In genomic region chr7:28294481-28294880, GRCm38 (mm10) we compare ENCODE assay signal across 8 mouse cellular contexts. TPM values are rescaled to one million over a fixed set of nuclear protein-coding genes. Genes with fewer than 3 reads are reported as not detected.
DNase-seq lines count a peak whose midpoint lies in the region; ATAC-seq and TF ChIP-seq lines count a peak whose summit lies in the region.

No protein-coding gene starts in this region.

- CTCF ChIA-PET in Patski (lab: Charles Lee): no interaction called here

- no peaks in the 10 kb centered on the region for H3K79me2 ChIP-seq in CH12.LX (replicated peaks; ENCODE audit: control insufficient read depth, extremely low read depth, insufficient read depth, poor library complexity, severe bottlenecking)

- TF ChIP-seq EP300 in CH12.LX (IDR thresholded peaks at IDR 0.05; ENCODE audit: low read length): no peak
- TF ChIP-seq EP300 in lung, postnatal 0 days (IDR thresholded peaks at IDR 0.05): no peak

- in situ Hi-C loops in CH12.LX (cut with MboI; ENCODE audit: low pct_ligation_motif_present, low pct_unique_long_range_greater_than_20kb, low sequenced_read_pairs) (no loop called here), Patski (cut with MboI; ENCODE audit: low pct_unique_long_range_greater_than_20kb) (no loop called here)

- no peaks in the 10 kb centered on the region for H3K9me3 ChIP-seq in CH12.LX (replicated peaks; ENCODE audit: low read length)
- no peaks in the 10 kb centered on the region for H3K9me3 ChIP-seq in embryonic facial prominence, embryonic 13.5 days
- no peaks in the 10 kb centered on the region for H3K9me3 ChIP-seq in lung, postnatal 0 days (ENCODE audit: low read length)

- H3K4me3 ChIP-seq in CH12.LX (replicated peaks in 1 of 3; ENCODE audit: low read depth in 2 of 3, low read length in 2 of 3, poor library complexity in 1 of 3): peak overlapping the region in 1 of 3 experiments; percentile 48
- H3K4me3 ChIP-seq in embryonic facial prominence, embryonic 13.5 days: peak overlapping the region; percentile 55
- H3K4me3 ChIP-seq in layer of hippocampus, adult 2 months: peak overlapping the region; percentile 55
- peak overlapping the region; percentile 38 for H3K4me3 ChIP-seq in lung, postnatal 0 days (ENCODE audit: low read depth, low read length)

- no peak for TF ChIP-seq RAD21 in CH12.LX (IDR thresholded peaks at IDR 0.05; ENCODE audit: low read depth, low read length)

- WGBS in embryonic facial prominence, embryonic 13.5 days: under 1% methylated on average over 63 of the region's 63 CpGs
- 8% methylated on average over 56 of the region's 63 CpGs for WGBS in lung, postnatal 0 days

- no peak overlapping the region for H3K27ac ChIP-seq in CH12.LX (ENCODE audit: insufficient read depth, low read depth)
- H3K27ac ChIP-seq in embryonic facial prominence, embryonic 13.5 days: no peak overlapping the region
- peak overlapping the region; percentile 39; the same call in 1 of the 2 replicates for H3K27ac ChIP-seq in layer of hippocampus, adult 2 months
- no peak overlapping the region for H3K27ac ChIP-seq in lung, postnatal 0 days (ENCODE audit: low read length)

- no peaks in the 10 kb centered on the region for H3K36me3 ChIP-seq in CH12.LX (replicated peaks in 1 of 2; ENCODE audit: control insufficient read depth in 1 of 2, insufficient read depth in 1 of 2, low read length in 1 of 2)
- H3K36me3 ChIP-seq in embryonic facial prominence, embryonic 13.5 days: no peaks in the 10 kb centered on the region
- H3K36me3 ChIP-seq in lung, postnatal 0 days (ENCODE audit: insufficient read depth, low read length): no peaks in the 10 kb centered on the region

- POLR2A ChIA-PET in Patski (lab: Charles Lee): no interaction called here

- TF ChIP-seq POLR2A in CH12.LX (IDR thresholded peaks at IDR 0.05; ENCODE audit: low read depth, low read length): no peak

- dilution Hi-C loops in CH12.LX (cut with MboI; ENCODE audit: extremely low pct_ligation_motif_present, extremely low pct_unique_long_range_greater_than_20kb, low sequenced_read_pairs): no loop called here

- peak; percentile 53 for ATAC-seq in Patski
- ATAC-seq in embryonic facial prominence, embryonic 13.5 days (ENCODE audit: insufficient number of reproducible peaks, insufficient read depth, low FRiP score, low TSS enrichment, low read depth): no peak
- ATAC-seq in lung, postnatal 0 days: peak; percentile 63

- H3K27me3 ChIP-seq in CH12.LX (replicated peaks): no peaks in the 10 kb centered on the region
- peaks cover 17% of the 10 kb centered on the region for H3K27me3 ChIP-seq in Patski
- peaks cover 100% of the 10 kb centered on the region for H3K27me3 ChIP-seq in embryonic facial prominence, embryonic 13.5 days
- peaks cover 47% of the 10 kb centered on the region for H3K27me3 ChIP-seq in lung, postnatal 0 days (replicated peaks; ENCODE audit: insufficient read depth, low read length)

- H3K4me1 ChIP-seq in CH12.LX (ENCODE audit: control insufficient read depth in 1 of 2, insufficient read depth in 2 of 2): peaks cover 3 to 4% of the 10 kb centered on the region in 2 experiments; a peak in 2 of 4 replicates
- peaks cover 25% of the 10 kb centered on the region for H3K4me1 ChIP-seq in embryonic facial prominence, embryonic 13.5 days
- H3K4me1 ChIP-seq in lung, postnatal 0 days (ENCODE audit: insufficient read depth, low read depth, low read length): no peaks in the 10 kb centered on the region; the same call in 1 of the 2 replicates

- no peak overlapping the region for H3K4me2 ChIP-seq in CH12.LX (ENCODE audit: insufficient read depth, low read depth, poor library complexity, severe bottlenecking)
- H3K4me2 ChIP-seq in embryonic facial prominence, embryonic 13.5 days: peak overlapping the region; percentile 87
- peak overlapping the region; percentile 57 for H3K4me2 ChIP-seq in lung, postnatal 0 days (replicated peaks; ENCODE audit: low read depth, low read length)

- H3K9ac ChIP-seq in CH12.LX (ENCODE audit: insufficient read depth, low read depth): no peak overlapping the region
- H3K9ac ChIP-seq in embryonic facial prominence, embryonic 13.5 days: peak overlapping the region; percentile 74
- no peak overlapping the region for H3K9ac ChIP-seq in lung, postnatal 0 days (replicated peaks; ENCODE audit: low read depth)

- no peak for TF ChIP-seq CTCF in CH12.LX (conservative IDR thresholded peaks at IDR 0.05 in 1 of 2, IDR thresholded peaks at IDR 0.05 in 1 of 2; ENCODE audit: low read depth in 2 of 2, low read length in 2 of 2)
- TF ChIP-seq CTCF in Patski (IDR thresholded peaks at IDR 0.05): no peak
- TF ChIP-seq CTCF in layer of hippocampus, adult 2 months (conservative IDR thresholded peaks at IDR 0.05): no peak
- no peak for TF ChIP-seq CTCF in lung, postnatal 0 days (IDR thresholded peaks at IDR 0.05)

- no peak for DNase-seq in CH12.LX (ENCODE audit: extremely low read depth)
- no peak for DNase-seq in Patski (ENCODE audit: low read depth, low spot score)
- DNase-seq in heart, postnatal 4 days: peak; percentile 74
- peak; percentile 58 to 73 for DNase-seq in layer of hippocampus, adult 2 months (ENCODE audit: low spot score in 2 of 2)
- DNase-seq in lung, postnatal 0 days (ENCODE audit: low spot score): peak; percentile 49
- DNase-seq in retina, postnatal 7 days (ENCODE audit: low read depth, low spot score): peak; percentile 75
- no peak for DNase-seq in natural killer cell, adult 2 months (ENCODE audit: low spot score in 2 of 2)

TF ChIP-seq in CH12.LX, 34 proteins besides CTCF, POLR2A, EP300 and RAD21:
- TF ChIP-seq NRF1 (IDR thresholded peaks at IDR 0.05; ENCODE audit: low read depth, low read length) (peak; percentile 73), BHLHE40 (IDR thresholded peaks at IDR 0.05; ENCODE audit: low read depth, low read length) (0 out of 2 replicates have a peak, but pooled peaks have one; percentile 11), MAZ (IDR thresholded peaks at IDR 0.05; ENCODE audit: low read depth, low read length) (no peak)

RNA-seq across cellular contexts. Expression of gene Selenov, which starts 3.5 kb away (rescaled TPM):
- total RNA-seq in CH12.LX (2012; rRNA removed): not detected in 2 replicates
- total RNA-seq in CH12.LX (2014; rRNA removed): not detected in 2 replicates
- not detected in 2 replicates for polyA plus RNA-seq in CH12.LX (2012; ENCODE audit: insufficient read length, low read depth)
- not detected for polyA plus RNA-seq in Patski (2021)
- 0.17 TPM in 1 of 2 replicates, not detected in the other for polyA plus RNA-seq in embryonic facial prominence, embryonic 13.5 days (2015; fragmentation: Nextera tagmentation; extraction: Ambion mirVana)
- total RNA-seq in heart, postnatal 4 days (2021): not detected
- under 1 TPM; 0.38 to 0.79 TPM for total RNA-seq in layer of hippocampus, adult 2 months (2021)
- polyA plus RNA-seq in lung, postnatal 0 days (2015; fragmentation: Nextera tagmentation; extraction: Ambion mirVana): 0.10 and 0.18 TPM in 2 replicates

RNA-seq across cellular contexts. Expression of gene Dll3, which starts 7.6 kb away (rescaled TPM):
- total RNA-seq in CH12.LX (2012; rRNA removed): 0.21 TPM in 1 of 2 replicates, not detected in the other
- 0.11 TPM in 1 of 2 replicates, not detected in the other for total RNA-seq in CH12.LX (2014; rRNA removed)
- 0.29 and 0.44 TPM in 2 replicates for polyA plus RNA-seq in CH12.LX (2012; ENCODE audit: insufficient read length, low read depth)
- polyA plus RNA-seq in Patski (2021): 0.35 TPM
- polyA plus RNA-seq in embryonic facial prominence, embryonic 13.5 days (2015; fragmentation: Nextera tagmentation; extraction: Ambion mirVana): 1.0 and 1.2 TPM in 2 replicates
- total RNA-seq in heart, postnatal 4 days (2021): not detected
- 1 to 10 TPM; 1.8 to 1.9 TPM for total RNA-seq in layer of hippocampus, adult 2 months (2021)
- polyA plus RNA-seq in lung, postnatal 0 days (2015; fragmentation: Nextera tagmentation; extraction: Ambion mirVana): 0.10 and 0.24 TPM in 2 replicates

RNA-seq across cellular contexts. Expression of gene Eid2b, which starts 16.9 kb away (rescaled TPM):
- 3.2 and 3.3 TPM in 2 replicates for total RNA-seq in CH12.LX (2012; rRNA removed)
- total RNA-seq in CH12.LX (2014; rRNA removed): 3.2 and 3.8 TPM in 2 replicates
- 1.6 and 1.8 TPM in 2 replicates for polyA plus RNA-seq in CH12.LX (2012; ENCODE audit: insufficient read length, low read depth)
- polyA plus RNA-seq in Patski (2021): 11.7 TPM
- polyA plus RNA-seq in embryonic facial prominence, embryonic 13.5 days (2015; fragmentation: Nextera tagmentation; extraction: Ambion mirVana): 19.7 TPM in 2 replicates
- 10 to 100 TPM in 1 of 2 experiments, 1 to 10 TPM in 1; 8.5 to 10.9 TPM for total RNA-seq in heart, postnatal 4 days (2021)
- 10 to 100 TPM; 34.3 to 37.5 TPM for total RNA-seq in layer of hippocampus, adult 2 months (2021)
- polyA plus RNA-seq in lung, postnatal 0 days (2015; fragmentation: Nextera tagmentation; extraction: Ambion mirVana): 12.1 and 12.9 TPM in 2 replicates

RNA-seq across cellular contexts. Expression of gene Timm50, which starts 17.4 kb away (rescaled TPM):
- 126 and 134 TPM in 2 replicates for total RNA-seq in CH12.LX (2012; rRNA removed)
- total RNA-seq in CH12.LX (2014; rRNA removed): 79.4 and 86.3 TPM in 2 replicates
- 108 and 145 TPM in 2 replicates for polyA plus RNA-seq in CH12.LX (2012; ENCODE audit: insufficient read length, low read depth)
- polyA plus RNA-seq in Patski (2021): 61.7 TPM
- polyA plus RNA-seq in embryonic facial prominence, embryonic 13.5 days (2015; fragmentation: Nextera tagmentation; extraction: Ambion mirVana): 133 and 134 TPM in 2 replicates
- total RNA-seq in heart, postnatal 4 days (2021): 10 to 100 TPM; 68.6 to 76.6 TPM
- 10 to 100 TPM; 37.8 to 38.5 TPM for total RNA-seq in layer of hippocampus, adult 2 months (2021)
- 51.8 and 54.8 TPM in 2 replicates for polyA plus RNA-seq in lung, postnatal 0 days (2015; fragmentation: Nextera tagmentation; extraction: Ambion mirVana)

RNA-seq across cellular contexts. Expression of gene Eid2, which starts 26.8 kb away (rescaled TPM):
- total RNA-seq in CH12.LX (2012; rRNA removed): not detected in 2 replicates
- not detected in 2 replicates for total RNA-seq in CH12.LX (2014; rRNA removed)
- not detected in 2 replicates for polyA plus RNA-seq in CH12.LX (2012; ENCODE audit: insufficient read length, low read depth)
- polyA plus RNA-seq in Patski (2021): 25.4 TPM
- polyA plus RNA-seq in embryonic facial prominence, embryonic 13.5 days (2015; fragmentation: Nextera tagmentation; extraction: Ambion mirVana): 3.6 TPM in 2 replicates
- total RNA-seq in heart, postnatal 4 days (2021): 10 to 100 TPM; 13.7 to 19.7 TPM
- 10 to 100 TPM; 58.3 to 59.0 TPM for total RNA-seq in layer of hippocampus, adult 2 months (2021)
- polyA plus RNA-seq in lung, postnatal 0 days (2015; fragmentation: Nextera tagmentation; extraction: Ambion mirVana): 3.0 and 4.3 TPM in 2 replicates

Comparison
In these comparisons a context has a peak if more than half of its experiments do, and no peak if none do; other contexts are left out.
1. DNase-seq: peak in heart, postnatal 4 days (single experiment), layer of hippocampus, adult 2 months (2 of 2), lung, postnatal 0 days (single experiment) and retina, postnatal 7 days (single experiment); none in CH12.LX (single experiment), Patski (single experiment) and natural killer cell, adult 2 months (0 of 2).